ENCODE assay signal across 24 mouse cellular contexts in genomic region chr12:27173151-27173550, GRCm38 (mm10).
A peak's percentile ranks its signal among the peaks of the same experiment; 100 is the strongest.
DNase-seq lines count a peak whose midpoint lies in the region; ATAC-seq and TF ChIP-seq lines count a peak whose summit lies in the region.
"Had no signal": no experiment of that assay in that cellular context is flagged by ENCODE, and none has a peak within 500 bp of the region (broad histone marks: within the 10 kb centered on the region; RNA-seq: fewer than 3 reads in every experiment).

No protein-coding gene starts in this region.

- peak; percentile 31 for DNase-seq in embryo, embryonic 10.5 days (ENCODE audit: low spot score)
- no peak for DNase-seq in embryo, embryonic 10 days (ENCODE audit: low spot score)
- no peak for DNase-seq in kidney, adult 2 months
- DNase-seq in embryonic facial prominence, embryonic 10.5 days (ENCODE audit: low spot score), result peak; percentile 64
- no peak for DNase-seq in adrenal gland, postnatal 4 days (ENCODE audit: low spot score in 2 of 2)
- DNase-seq: adrenal gland, adult 8-10 months; adrenal gland, postnatal 36 days; B cell, adult 2 months; cerebellum, adult 11 months; cerebellum, adult 8-10 months; cerebellum, postnatal 14 days; gastrocnemius, postnatal 10 days had no signal

- no peak for TF ChIP-seq CTCF in kidney, adult 2 months (conservative IDR thresholded peaks at IDR 0.05; ENCODE audit: insufficient read depth, insufficient read length, low read depth, low read length)

- H3K36me3 ChIP-seq in kidney, embryonic 14.5 days (ENCODE audit: control insufficient read depth, insufficient read depth, low read length), result no peaks in the 10 kb centered on the region
- H3K36me3 ChIP-seq in kidney, adult 2 months (ENCODE audit: control insufficient read depth, insufficient read depth, low read length), result no peaks in the 10 kb centered on the region
- no peaks in the 10 kb centered on the region for H3K36me3 ChIP-seq in embryonic facial prominence, embryonic 10.5 days (replicated peaks)
- no peaks in the 10 kb centered on the region for H3K36me3 ChIP-seq in limb, embryonic 12.5 days
- H3K36me3 ChIP-seq: embryonic facial prominence, embryonic 15.5 days; G1E; heart, embryonic 12.5 days; hindbrain, embryonic 10.5 days had no signal

- no peak overlapping the region for H3K4me3 ChIP-seq in kidney, embryonic 14.5 days (ENCODE audit: low read length)
- no peak overlapping the region for H3K4me3 ChIP-seq in kidney, adult 2 months (ENCODE audit: insufficient read depth, low read depth, low read length)
- no peak overlapping the region for H3K4me3 ChIP-seq in embryonic facial prominence, embryonic 10.5 days
- no peak overlapping the region for H3K4me3 ChIP-seq in limb, embryonic 12.5 days (replicated peaks)
- H3K4me3 ChIP-seq: embryonic facial prominence, embryonic 15.5 days; erythroblast, embryonic 14.5 days; heart, embryonic 12.5 days; hindbrain, embryonic 10.5 days had no signal

- H3K4me1 ChIP-seq in kidney, embryonic 14.5 days (ENCODE audit: control insufficient read depth, insufficient read depth, low read length), result no peaks in the 10 kb centered on the region
- H3K4me1 ChIP-seq in kidney, adult 2 months (ENCODE audit: control insufficient read depth, insufficient read depth, low read length), result no peaks in the 10 kb centered on the region
- peaks cover 28% of the 10 kb centered on the region for H3K4me1 ChIP-seq in embryonic facial prominence, embryonic 10.5 days
- peaks cover 33% of the 10 kb centered on the region for H3K4me1 ChIP-seq in limb, embryonic 12.5 days (replicated peaks)
- H3K4me1 ChIP-seq: heart, embryonic 12.5 days had no signal

- no peak for TF ChIP-seq POLR2A in kidney, adult 2 months (IDR thresholded peaks at IDR 0.05; ENCODE audit: low read depth, low read length)

- H3K4me2 ChIP-seq in kidney, embryonic 14.5 days (replicated peaks; ENCODE audit: low read depth, low read length), result no peak overlapping the region
- no peak overlapping the region for H3K4me2 ChIP-seq in limb, embryonic 12.5 days
- H3K4me2 ChIP-seq: embryonic facial prominence, embryonic 15.5 days; heart, embryonic 12.5 days had no signal

- no peaks in the 10 kb centered on the region for H3K27me3 ChIP-seq in kidney, embryonic 14.5 days (ENCODE audit: control insufficient read depth, insufficient read depth, low read length)
- H3K27me3 ChIP-seq in kidney, adult 2 months (replicated peaks; ENCODE audit: control insufficient read depth, insufficient read depth, low read length), result no peaks in the 10 kb centered on the region
- no peaks in the 10 kb centered on the region for H3K27me3 ChIP-seq in embryonic facial prominence, embryonic 10.5 days (replicated peaks; ENCODE audit: low read depth, poor library complexity, severe bottlenecking)
- H3K27me3 ChIP-seq in limb, embryonic 12.5 days, result no peaks in the 10 kb centered on the region
- H3K27me3 ChIP-seq: embryonic facial prominence, embryonic 15.5 days; heart, embryonic 12.5 days had no signal

- peak; percentile 92 for ATAC-seq in kidney, embryonic 14.5 days (ENCODE audit: low FRiP score, low TSS enrichment)
- ATAC-seq in limb, embryonic 12.5 days (ENCODE audit: insufficient number of reproducible peaks, insufficient read depth, low FRiP score, low TSS enrichment, low read depth), result peak; percentile 20; the same call in 1 of the 2 replicates
- ATAC-seq: CD4-positive, CD25-positive, alpha-beta regulatory T cell, adult 4 months; forebrain, embryonic 16.5 days; hindbrain, embryonic 16.5 days; inflammation-experienced regulatory T-cells, adult 6 months; intestine, postnatal 0 days had no signal

- no peaks in the 10 kb centered on the region; the same call in 1 of the 2 replicates for H3K9me3 ChIP-seq in kidney, embryonic 14.5 days (ENCODE audit: control insufficient read depth, low read length)
- H3K9me3 ChIP-seq in embryonic facial prominence, embryonic 10.5 days, result no peaks in the 10 kb centered on the region
- H3K9me3 ChIP-seq in limb, embryonic 12.5 days, result no peaks in the 10 kb centered on the region
- H3K9me3 ChIP-seq: embryonic facial prominence, embryonic 15.5 days; heart, embryonic 12.5 days had no signal

- no peak overlapping the region for H3K9ac ChIP-seq in kidney, embryonic 14.5 days (ENCODE audit: low read depth, low read length)
- no peak overlapping the region for H3K9ac ChIP-seq in limb, embryonic 12.5 days (replicated peaks)
- H3K9ac ChIP-seq: embryonic facial prominence, embryonic 15.5 days; heart, embryonic 12.5 days had no signal

- H3K27ac ChIP-seq in kidney, embryonic 14.5 days (ENCODE audit: low read depth, low read length), result no peak overlapping the region
- no peak overlapping the region for H3K27ac ChIP-seq in kidney, adult 2 months (ENCODE audit: insufficient read depth, low read depth, low read length)
- peak overlapping the region; percentile 61 for H3K27ac ChIP-seq in embryonic facial prominence, embryonic 10.5 days (replicated peaks)
- no peak overlapping the region for H3K27ac ChIP-seq in limb, embryonic 12.5 days
- H3K27ac ChIP-seq: embryonic facial prominence, embryonic 15.5 days; hindbrain, embryonic 10.5 days had no signal

- 29% methylated on average over 4 of the region's 4 CpGs for WGBS in kidney, embryonic 14.5 days
- 44% methylated on average over 4 of the region's 4 CpGs for WGBS in kidney, adult 2 months
- 36% methylated on average over 4 of the region's 4 CpGs for WGBS in embryonic facial prominence, embryonic 10.5 days
- WGBS in limb, embryonic 12.5 days, result 68% methylated on average over 4 of the region's 4 CpGs

Comparison
In these comparisons a context has a peak if more than half of its experiments do, and no peak if none do; other contexts are left out.
1. DNase-seq: peak in embryo, embryonic 10.5 days (single experiment) and embryonic facial prominence, embryonic 10.5 days (single experiment); none in embryo, embryonic 10 days (single experiment), kidney, adult 2 months (single experiment) and adrenal gland, postnatal 4 days (0 of 2).